Mouse (Mus musculus) brain, embryonic 18.5 days (tissue): ENCODE results near the gene Swi5.

Experiments used
- DNase-seq: peaks from one replicate; pipeline ENCODE4 v3.0.0-alpha.2; 2012; ENCODE audit warnings: low read depth, low spot score

The Swi5 gene

DNA sequence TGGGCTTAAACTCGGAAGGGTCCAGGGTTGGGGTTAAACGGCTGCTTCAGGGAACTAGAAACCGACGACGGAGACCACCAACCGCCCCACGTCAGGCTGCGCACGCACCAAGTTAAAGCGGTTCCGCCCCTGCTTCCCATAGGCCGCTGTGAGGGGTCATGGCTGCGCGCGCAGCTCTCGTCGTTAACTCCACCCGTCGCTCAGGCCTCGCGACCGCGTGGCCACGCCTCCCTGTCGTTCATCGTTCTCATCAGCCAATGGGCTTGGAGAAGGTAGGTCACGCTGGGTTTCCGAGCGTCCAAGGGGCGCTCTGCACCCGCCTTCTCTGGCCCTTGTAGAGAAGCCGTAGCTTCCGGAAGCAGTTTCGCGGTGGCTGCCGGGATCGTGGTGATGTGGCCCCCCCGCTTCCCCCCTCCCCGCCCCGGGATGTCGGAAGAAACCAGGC, at the start of gene Swi5:
TSS of gene Swi5 (minus strand) at position 153 of the 445 bp plus-strand sequence.
- DNase-seq, result peak; percentile 99

DNA sequence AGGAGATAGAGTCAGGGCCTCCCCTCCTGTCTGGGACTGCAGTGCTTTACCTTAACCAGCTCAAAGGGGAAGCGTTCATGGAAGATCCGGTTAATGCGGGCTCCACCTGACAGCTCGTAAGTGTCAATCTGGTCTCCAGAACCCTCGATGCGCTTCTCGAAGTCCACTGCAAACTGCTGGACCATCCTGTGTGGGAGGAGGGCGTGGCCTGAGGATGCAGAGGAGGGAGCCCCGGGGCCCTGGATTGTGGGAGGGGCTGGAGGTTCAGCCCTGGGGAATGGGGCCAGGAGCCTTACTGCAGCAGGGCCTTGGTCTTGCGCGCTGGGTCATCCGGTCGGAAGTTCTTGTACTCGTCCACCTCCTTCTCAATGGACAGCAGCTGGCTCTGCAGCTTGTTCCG, 48.0 kb upstream of the Swi5 start:
- no peak for DNase-seq

DNA sequence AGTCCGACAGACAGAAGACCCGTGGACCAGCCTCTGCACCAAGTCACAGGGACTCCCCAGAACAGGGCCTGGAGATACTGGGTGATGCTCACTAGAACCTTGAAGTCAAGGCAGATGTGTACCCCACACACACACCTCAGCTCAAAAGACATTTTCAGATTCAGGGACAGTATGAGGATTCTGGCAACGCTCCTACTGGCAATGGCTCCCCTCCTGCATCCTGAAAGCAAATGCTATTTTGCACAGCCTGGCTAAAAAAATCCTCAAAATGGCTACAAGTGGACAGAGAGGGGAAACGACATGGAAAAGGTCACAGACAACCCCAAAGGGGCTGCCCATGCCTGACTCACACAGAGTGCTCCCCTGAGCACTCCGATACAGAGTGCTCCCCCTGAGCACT, 44.3 kb upstream of the Swi5 start:
- no peak for DNase-seq

- no peak for DNase-seq
These were observed 41.7 kb upstream of the Swi5 start for GRCm38 (mm10) chr2:32329531-32329930.

- no peak for DNase-seq
These were observed 41.1 kb upstream of the Swi5 start for GRCm38 (mm10) chr2:32328911-32329460.

- no peak for DNase-seq
These were observed 39.3 kb upstream of the Swi5 start for GRCm38 (mm10) chr2:32327200-32327599.

- DNase-seq, result no peak
These were observed 37.5 kb upstream of the Swi5 start for GRCm38 (mm10) chr2:32325342-32325741.

DNA sequence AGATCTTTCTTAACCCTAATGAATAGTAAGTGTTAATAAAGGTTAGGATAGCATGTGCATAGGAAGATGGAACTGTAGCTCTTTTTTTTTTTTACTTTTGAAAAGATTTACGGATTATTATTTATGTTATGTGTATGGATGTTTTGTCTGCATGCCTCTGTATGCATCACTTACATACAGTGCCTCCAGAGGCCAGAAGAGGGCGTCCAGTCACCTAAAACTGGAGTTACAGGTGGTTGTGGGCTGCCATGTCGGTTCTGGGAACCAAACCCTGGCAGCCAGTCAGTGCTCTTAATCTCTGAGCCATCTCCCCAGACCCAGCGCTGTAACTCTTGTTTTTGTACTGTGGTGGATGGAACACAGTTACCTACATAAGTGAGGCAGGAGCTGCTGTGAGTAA, 36.4 kb upstream of the Swi5 start:
- DNase-seq, result no peak

DNA sequence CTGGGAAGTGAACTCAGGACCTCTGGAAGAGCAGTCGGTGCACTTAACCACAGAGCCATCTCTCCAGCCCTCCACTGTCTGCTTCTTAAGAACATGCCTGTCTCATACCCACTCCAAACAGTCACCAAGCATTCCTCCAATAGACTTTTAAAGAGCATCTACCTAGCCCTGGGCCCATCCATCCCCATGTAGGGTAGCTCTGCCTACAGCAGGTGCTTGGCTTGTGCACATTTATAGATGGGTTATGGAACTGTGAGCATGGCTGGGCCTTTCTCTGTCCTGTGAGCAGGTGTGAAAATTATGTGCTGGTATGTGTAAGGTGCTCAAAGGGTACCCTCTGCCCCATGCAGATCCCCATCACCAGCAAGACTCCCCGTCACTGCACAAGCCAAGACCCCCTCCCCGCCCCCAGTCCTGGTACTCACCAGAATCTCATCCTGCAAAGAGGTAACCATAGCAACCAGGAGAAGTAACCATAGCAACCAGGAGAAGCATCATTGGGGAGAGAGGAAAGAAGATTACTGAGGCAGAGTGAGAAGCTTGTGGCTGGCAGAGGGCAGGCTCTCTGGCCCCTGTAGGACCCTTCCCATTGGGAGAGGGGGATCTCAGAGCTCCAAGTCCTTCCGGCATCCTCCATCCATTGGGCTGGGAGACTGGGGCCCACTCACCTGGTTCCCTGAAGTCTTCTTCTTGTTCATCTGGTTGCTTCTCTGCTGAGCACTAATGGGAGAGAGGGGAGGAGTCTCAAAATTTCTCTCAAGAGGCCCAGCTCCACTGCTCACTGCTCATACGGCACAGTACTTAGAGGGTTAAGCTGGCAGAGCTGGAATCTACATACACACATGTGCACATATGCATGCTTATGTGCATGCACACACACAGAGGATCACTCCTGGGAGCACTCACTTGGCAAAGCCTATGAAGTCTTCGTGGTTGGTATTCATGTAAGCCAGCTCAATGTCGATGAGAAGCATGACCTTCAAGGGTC, 35.2 kb upstream of the Swi5 start:
- peak; percentile 78 for DNase-seq

DNA sequence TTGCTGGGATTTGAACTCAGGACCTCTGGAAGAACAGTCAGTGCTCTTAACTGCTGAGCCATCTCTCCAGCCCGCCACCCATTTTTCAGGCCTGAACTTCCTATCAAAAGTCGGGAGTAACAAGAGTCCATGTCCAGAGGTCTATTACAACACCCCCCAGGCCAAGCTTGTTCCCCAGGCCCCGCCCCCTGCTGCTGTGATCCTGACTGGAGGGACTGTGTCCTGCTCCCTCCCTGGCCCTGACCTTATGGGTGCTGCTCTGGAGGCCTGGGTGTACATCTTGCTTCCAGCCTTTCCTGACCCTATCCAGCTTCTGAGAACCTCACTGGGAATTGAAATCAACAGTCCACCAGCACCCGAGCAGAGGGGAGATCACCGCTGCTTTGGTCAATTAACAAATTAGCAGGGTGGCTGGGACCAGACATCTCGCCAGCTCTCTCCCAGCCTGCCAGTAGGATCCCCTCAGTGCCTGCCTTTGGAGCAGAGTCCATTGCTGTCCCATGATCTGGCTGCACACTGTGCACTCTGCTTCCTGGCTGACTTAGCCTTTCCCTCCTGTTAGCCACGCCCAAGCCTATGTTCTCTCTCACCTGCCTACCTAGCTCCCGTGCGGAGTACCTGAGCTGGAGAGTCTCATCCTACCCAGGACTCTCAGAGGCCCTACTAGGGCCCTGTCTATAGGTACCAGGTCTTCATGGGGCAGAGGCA, 33.9 kb upstream of the Swi5 start:
- no peak for DNase-seq

GRCm38 (mm10) chr2:32320721-32321120, 32.8 kb upstream of the Swi5 start:
- DNase-seq, result no peak

DNA sequence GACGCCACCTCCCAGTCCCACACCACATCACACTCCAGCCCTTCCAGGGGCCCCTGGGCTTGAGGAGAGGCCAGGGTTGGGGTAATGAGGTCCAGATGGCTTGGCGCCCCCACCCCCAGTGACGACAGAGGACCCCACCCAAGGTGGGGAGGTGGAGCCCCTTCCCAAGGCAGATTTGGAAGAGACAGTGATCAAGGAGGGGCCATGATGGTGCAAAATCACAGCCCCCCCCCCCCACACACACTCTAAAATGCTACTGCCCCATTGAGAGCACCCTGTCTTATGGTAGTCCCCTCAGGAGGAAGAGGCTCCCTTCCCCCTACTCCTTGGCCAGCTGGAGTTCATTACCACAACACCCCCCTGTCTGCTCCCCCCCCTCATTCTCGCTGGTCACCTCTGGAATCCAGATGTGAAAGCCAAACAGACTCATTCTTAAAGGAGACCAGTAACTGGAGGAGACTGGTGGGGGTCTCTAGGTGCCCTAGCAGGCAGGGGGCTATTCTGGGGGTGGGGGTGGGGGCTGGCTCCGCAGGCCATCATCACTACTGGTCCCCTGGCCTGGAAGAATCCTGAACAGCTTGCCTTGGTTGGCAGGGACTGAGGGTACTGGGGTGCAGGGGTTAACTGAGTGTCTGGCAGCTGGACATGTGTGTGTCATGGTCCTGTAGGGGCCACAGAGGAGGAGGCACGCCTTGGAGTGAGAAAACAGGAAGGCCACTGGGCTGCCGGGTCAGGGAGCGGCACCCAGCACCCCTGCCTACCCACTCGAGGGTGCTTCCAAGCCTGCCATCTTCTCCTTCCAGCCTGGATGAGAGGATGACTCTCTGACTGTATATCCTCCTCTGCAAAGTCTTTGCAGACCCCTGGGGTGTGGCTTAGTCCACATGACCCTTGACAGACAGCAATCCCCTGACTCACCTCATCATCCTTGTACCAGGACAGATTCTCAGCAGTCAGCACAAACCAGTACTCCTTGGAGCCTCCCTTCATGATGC, 32.0 kb upstream of the Swi5 start:
- DNase-seq, result no peak

DNA sequence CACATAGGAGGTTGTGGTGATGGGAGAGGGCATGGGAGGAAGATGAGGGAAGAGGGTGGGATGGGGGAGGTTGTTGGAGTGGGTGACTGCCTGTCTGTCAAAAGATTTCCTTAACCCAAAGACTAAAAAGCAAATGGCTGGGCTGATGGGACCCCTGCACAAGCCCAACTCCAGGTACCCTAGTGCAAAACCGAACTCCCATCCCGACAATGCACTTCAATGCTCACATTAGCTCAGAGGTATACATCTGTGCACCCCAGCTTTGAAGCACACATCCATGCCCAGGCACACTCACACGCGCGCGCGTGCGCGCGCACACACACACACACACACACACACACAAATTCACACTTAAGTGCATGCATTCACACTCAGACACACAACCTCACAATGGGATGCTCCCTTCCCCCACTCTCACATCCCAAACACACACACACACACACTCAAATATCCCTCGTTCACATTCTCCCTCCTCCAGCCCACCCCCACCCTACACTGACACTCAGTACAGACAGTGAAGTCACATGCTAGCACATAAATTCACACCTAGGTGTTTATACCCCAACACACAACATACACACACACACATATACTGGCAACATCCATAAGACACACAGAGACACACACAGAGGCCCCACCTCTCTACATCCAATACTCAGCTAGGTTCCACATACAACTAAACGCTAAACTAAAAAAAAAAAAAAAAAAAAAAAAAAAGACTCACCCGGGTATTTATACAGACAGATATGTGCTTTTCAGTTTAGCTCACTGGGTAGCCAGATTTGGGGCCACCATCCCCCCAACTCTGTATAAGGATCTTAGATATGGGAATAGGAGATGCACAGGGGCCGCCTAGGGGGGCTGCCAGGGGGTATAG, 31.1 kb upstream of the Swi5 start:
- no peak for DNase-seq

GRCm38 (mm10) chr2:32317791-32318417, 30.0 kb upstream of the Swi5 start:
- no peak for DNase-seq

- DNase-seq, result no peak
These were observed 29.2 kb upstream of the Swi5 start for GRCm38 (mm10) chr2:32316887-32317656.

DNA sequence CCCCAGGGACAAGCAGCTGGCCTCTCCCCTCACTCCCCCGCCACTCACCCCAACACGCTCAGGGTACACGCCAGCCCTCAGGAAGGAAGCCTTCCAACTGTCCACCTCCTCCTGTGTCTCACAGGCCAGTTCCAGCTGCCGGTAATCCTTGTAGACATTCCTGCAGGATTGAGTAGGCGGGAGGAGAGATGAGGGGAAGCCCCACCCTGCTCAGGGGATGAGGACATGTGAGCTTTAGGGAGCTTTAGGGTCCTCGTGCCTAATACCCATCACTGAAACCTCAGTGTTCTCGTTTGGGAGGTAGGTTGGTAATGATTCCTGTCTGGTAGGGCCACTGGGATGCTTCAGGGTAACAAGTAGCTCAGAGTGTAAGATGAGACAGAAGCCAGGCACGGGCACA, 27.9 kb upstream of the Swi5 start:
- DNase-seq, result no peak

DNA sequence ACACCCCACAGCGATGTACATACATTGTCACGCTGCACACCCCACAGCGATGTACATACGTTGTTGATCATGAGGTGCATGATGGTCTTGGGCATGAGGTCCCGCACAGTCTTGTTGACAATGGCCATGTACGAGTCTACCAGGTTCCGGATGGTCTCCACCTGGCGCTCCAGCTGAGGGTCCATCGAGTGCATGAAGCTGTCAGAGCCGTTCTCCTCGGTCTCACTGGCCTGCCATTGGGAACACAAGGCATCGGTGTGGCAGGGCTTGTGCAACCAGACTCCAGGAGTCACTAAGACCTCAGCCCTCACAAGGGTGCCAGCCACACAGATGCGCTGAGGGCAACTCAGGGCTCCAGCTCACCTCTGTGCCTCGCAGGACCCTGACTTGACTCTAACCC, 27.0 kb upstream of the Swi5 start:
- DNase-seq, result no peak

DNA sequence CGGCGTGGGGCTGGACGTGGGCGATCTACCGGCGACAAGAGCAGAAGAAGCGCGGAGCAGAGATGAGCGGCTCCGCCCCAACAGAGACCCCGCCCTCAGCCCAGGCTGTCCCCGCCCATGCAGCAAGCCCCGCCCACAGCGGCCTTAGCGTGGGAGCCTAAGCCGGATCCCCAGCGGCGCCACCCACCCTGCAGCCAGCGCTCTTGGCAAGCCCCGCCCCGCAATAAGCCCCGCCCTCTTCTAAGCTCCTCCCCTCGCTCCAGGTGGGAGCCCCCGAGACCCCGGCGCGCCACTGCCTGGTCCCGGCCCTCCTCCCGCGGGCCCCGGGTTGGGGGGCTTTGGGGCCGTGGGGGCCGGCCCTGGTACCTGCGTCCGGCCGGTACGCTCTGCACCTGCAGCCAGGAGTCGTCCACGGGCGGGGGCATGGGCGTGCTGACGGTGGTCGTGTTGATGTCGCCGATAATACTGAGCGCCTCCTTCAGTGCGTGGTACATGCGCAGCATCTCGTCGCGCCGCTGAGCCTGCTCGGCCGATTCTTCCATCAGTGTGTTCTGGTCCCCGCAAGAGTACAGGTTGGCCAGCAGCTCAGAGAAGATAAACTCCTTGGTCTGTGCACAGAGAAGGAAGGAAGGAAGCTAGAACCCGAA, 24.6 kb upstream of the Swi5 start:
- no peak for DNase-seq
